Mouse (Mus musculus): ENCODE measurements around the gene Ryr1. TPM values are rescaled to one million over a fixed set of nuclear protein-coding genes. Genes with fewer than 3 reads are reported as not detected.
A peak's percentile ranks its signal among the peaks of the same experiment; 100 is the strongest.
"Not testable (repeated sequence)": the region's sequence is repeated elsewhere in the genome, so short reads cannot be mapped to it uniquely, and the experiment has no call there.

Gene Ryr1
- polyA plus RNA-seq, 1 experiment from 2014 or later: 0.30 TPM

GRCm38 (mm10) chr7:29076977-29077376 is 48.0 kb downstream of the Ryr1 start:
- Histone ChIP-seq H3K4me1 (ENCODE audit: control insufficient read depth, insufficient read depth, low read length) (no peaks in the 10 kb centered on the region), H3K36me3 (ENCODE audit: control insufficient read depth, insufficient read depth, low read length) (no peaks in the 10 kb centered on the region), H3K4me3 (ENCODE audit: low read depth, low read length) (no peak overlapping the region), H3K4me2 (replicated peaks; ENCODE audit: low read depth, low read length) (no peak overlapping the region), H3K27me3 (ENCODE audit: control insufficient read depth, insufficient read depth, low read length) (no peaks in the 10 kb centered on the region), H3K9ac (replicated peaks; ENCODE audit: low read depth, low read length) (no peak overlapping the region), H3K27ac (ENCODE audit: low read length) (no peak overlapping the region), H3K9me3 (ENCODE audit: control insufficient read depth, low read depth, low read length) (no peaks in the 10 kb centered on the region)
- no peak for ATAC-seq (ENCODE audit: insufficient number of reproducible peaks, insufficient read depth, low FRiP score, low read depth)
- 71% methylated on average over 9 of the region's 9 CpGs for WGBS

DNA sequence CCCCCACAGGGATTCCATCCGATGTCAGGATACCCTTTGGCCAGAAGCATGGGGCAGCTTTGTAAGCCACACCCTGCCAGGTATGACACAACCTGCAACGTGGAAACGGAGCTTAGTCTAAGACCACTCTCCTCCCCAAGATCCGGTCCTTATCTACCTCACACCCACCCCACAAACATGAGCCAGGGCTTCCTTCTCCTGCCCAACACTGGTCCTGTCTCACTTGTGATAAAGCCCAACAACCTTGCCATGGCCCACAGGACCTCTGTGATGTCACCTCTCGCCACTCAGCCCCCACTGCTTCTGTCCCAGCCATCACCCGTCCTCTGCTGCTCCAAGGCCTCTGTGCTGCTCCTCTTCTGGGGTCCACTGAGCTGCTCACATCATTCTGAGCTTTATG is 49.8 kb downstream of the Ryr1 start:
- no peak for ATAC-seq (ENCODE audit: insufficient number of reproducible peaks, insufficient read depth, low FRiP score, low read depth)
- Histone ChIP-seq H3K4me1 (ENCODE audit: control insufficient read depth, insufficient read depth, low read length) (peaks cover 5% of the 10 kb centered on the region; the same call in 1 of the 2 replicates), H3K27ac (ENCODE audit: low read length) (no peak overlapping the region), H3K36me3 (ENCODE audit: control insufficient read depth, insufficient read depth, low read length) (no peaks in the 10 kb centered on the region), H3K4me3 (ENCODE audit: low read depth, low read length) (no peak overlapping the region), H3K4me2 (replicated peaks; ENCODE audit: low read depth, low read length) (no peak overlapping the region), H3K27me3 (ENCODE audit: control insufficient read depth, insufficient read depth, low read length) (peaks cover 8% of the 10 kb centered on the region; the same call in 1 of the 2 replicates), H3K9me3 (ENCODE audit: control insufficient read depth, low read depth, low read length) (no peaks in the 10 kb centered on the region), H3K9ac (replicated peaks; ENCODE audit: low read depth, low read length) (no peak overlapping the region)
- WGBS: 70% methylated on average over 6 of the region's 6 CpGs

- Histone ChIP-seq H3K9me3 (ENCODE audit: control insufficient read depth, low read depth, low read length) (no peaks in the 10 kb centered on the region), H3K36me3 (ENCODE audit: control insufficient read depth, insufficient read depth, low read length) (no peaks in the 10 kb centered on the region), H3K27ac (ENCODE audit: low read length) (no peak overlapping the region), H3K27me3 (ENCODE audit: control insufficient read depth, insufficient read depth, low read length) (peaks cover 8% of the 10 kb centered on the region; the same call in 1 of the 2 replicates), H3K4me1 (ENCODE audit: control insufficient read depth, insufficient read depth, low read length) (peaks cover 5% of the 10 kb centered on the region; the same call in 1 of the 2 replicates), H3K4me2 (replicated peaks; ENCODE audit: low read depth, low read length) (no peak overlapping the region), H3K9ac (replicated peaks; ENCODE audit: low read depth, low read length) (no peak overlapping the region), H3K4me3 (ENCODE audit: low read depth, low read length) (no peak overlapping the region)
- no peak for ATAC-seq (ENCODE audit: insufficient number of reproducible peaks, insufficient read depth, low FRiP score, low read depth)
- 47% methylated on average over 11 of the region's 11 CpGs for WGBS
Measured at GRCm38 (mm10) chr7:29072689-29073088, 52.3 kb downstream of the Ryr1 start.

DNA sequence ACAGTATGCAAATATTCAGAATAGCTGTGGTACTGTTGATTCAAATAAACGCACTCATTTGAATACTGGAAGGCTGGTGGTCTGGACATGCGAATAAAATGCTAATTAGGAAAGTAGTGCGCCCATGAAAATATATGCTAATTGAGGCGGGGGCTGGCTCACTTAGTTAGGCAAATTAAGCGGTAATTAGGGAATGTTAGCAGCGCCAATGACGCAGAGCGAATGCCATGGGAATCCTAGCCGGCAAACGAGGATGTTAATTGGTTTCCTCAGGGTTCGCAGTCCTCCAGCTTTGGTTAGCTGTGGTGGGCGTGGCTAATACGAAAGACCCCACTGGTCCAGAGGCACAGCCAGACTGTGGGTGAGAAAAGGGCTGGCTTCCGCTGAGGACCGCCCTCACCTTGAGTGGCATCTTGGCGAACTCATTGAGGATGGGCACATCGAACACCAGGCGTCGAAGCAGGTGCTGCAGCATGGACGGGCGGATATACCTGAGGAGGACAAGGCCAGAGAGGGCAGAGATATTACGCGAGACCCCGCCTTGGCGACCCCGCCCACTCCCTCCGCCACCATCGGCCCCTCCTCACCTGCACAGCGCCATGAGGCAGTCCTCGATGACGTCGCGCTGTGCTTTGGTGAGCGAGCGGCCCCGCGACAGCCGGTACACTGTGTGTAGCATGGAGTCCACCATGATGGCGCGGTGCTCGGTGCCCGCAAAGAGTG is 53.6 kb downstream of the Ryr1 start:
- peaks cover 8% of the 10 kb centered on the region; the same call in 1 of the 2 replicates for H3K27me3 ChIP-seq (ENCODE audit: control insufficient read depth, insufficient read depth, low read length)
- ATAC-seq (ENCODE audit: insufficient number of reproducible peaks, insufficient read depth, low FRiP score, low read depth): peak; percentile 69
- WGBS: 8% methylated on average over 42 of the region's 42 CpGs
- peak overlapping the region; percentile 51 for H3K4me2 ChIP-seq (replicated peaks; ENCODE audit: low read depth, low read length)
- no peaks in the 10 kb centered on the region for H3K9me3 ChIP-seq (ENCODE audit: control insufficient read depth, low read depth, low read length)
- H3K36me3 ChIP-seq (ENCODE audit: control insufficient read depth, insufficient read depth, low read length): no peaks in the 10 kb centered on the region
- H3K27ac ChIP-seq (ENCODE audit: low read length): no peak overlapping the region
- peaks cover 5% of the 10 kb centered on the region; the same call in 1 of the 2 replicates for H3K4me1 ChIP-seq (ENCODE audit: control insufficient read depth, insufficient read depth, low read length)
- H3K4me3 ChIP-seq (ENCODE audit: low read depth, low read length): peak overlapping the region; percentile 22
- no peak overlapping the region for H3K9ac ChIP-seq (replicated peaks; ENCODE audit: low read depth, low read length)

DNA sequence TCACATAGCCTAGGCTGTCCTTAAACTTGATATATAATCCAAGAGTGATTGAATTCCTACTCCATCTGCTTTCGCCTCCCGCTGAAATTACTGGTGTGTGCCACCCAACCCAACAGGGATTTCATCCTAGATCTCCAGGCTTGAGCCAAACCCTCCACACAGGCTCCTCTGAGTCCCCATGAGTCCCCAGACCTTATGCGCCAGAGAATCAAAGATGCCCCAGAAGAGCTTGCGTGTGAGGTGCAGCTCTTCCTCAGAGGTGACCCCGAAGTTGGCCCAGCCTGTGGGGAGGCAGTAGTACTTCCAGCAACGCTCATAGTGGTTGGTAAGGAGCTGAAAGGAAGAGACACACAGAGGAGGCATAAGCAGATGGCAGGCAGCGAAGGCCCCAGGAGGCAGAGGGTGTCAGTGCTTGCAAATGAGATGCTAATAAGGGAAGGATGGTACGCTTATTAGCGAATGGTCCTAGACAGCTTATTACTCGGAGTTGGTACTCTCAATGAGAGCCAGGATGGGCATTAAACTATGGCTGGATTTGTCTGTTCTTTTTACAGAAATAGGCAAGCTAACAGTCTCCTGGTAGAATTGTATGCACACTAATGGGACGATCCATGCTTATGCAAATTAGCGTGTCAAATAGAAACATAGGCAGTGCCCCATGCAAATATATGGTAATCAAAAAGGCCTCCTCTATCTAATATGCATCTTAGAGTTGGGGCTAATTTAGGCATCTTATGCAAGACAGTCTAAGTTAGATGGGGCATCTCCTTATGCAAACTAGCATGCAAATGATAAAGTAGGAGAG is 54.4 kb downstream of the Ryr1 start:
- H3K4me2 ChIP-seq (replicated peaks; ENCODE audit: low read depth, low read length): no peak overlapping the region

GRCm38 (mm10) chr7:29067758-29068157 is 57.2 kb downstream of the Ryr1 start:
- Histone ChIP-seq H3K9me3 (ENCODE audit: control insufficient read depth, low read depth, low read length) (no peaks in the 10 kb centered on the region), H3K36me3 (ENCODE audit: control insufficient read depth, insufficient read depth, low read length) (no peaks in the 10 kb centered on the region), H3K9ac (replicated peaks; ENCODE audit: low read depth, low read length) (no peak overlapping the region), H3K4me1 (ENCODE audit: control insufficient read depth, insufficient read depth, low read length) (peaks cover 5% of the 10 kb centered on the region; the same call in 1 of the 2 replicates), H3K27me3 (ENCODE audit: control insufficient read depth, insufficient read depth, low read length) (peaks cover 8% of the 10 kb centered on the region; the same call in 1 of the 2 replicates), H3K27ac (ENCODE audit: low read length) (no peak overlapping the region), H3K4me3 (ENCODE audit: low read depth, low read length) (no peak overlapping the region), H3K4me2 (replicated peaks; ENCODE audit: low read depth, low read length) (0 out of 2 replicates have a peak overlapping the region, but pooled peaks have one; percentile 3)
- no peak for ATAC-seq (ENCODE audit: insufficient number of reproducible peaks, insufficient read depth, low FRiP score, low read depth)
- 7% methylated on average over 15 of the region's 15 CpGs for whole genome bisulfite sequencing

More for the DNA sequence above, 54.4 kb downstream of the Ryr1 start:
- H3K4me3 ChIP-seq (ENCODE audit: low read depth, low read length): no peak overlapping the region
- no peak overlapping the region for H3K27ac ChIP-seq (ENCODE audit: low read length)
- peaks cover 5% of the 10 kb centered on the region; the same call in 1 of the 2 replicates for H3K4me1 ChIP-seq (ENCODE audit: control insufficient read depth, insufficient read depth, low read length)
- H3K27me3 ChIP-seq (ENCODE audit: control insufficient read depth, insufficient read depth, low read length): peaks cover 8% of the 10 kb centered on the region; the same call in 1 of the 2 replicates
- no peaks in the 10 kb centered on the region for H3K36me3 ChIP-seq (ENCODE audit: control insufficient read depth, insufficient read depth, low read length)
- no peak for ATAC-seq (ENCODE audit: insufficient number of reproducible peaks, insufficient read depth, low FRiP score, low read depth)
- no peaks in the 10 kb centered on the region for H3K9me3 ChIP-seq (ENCODE audit: control insufficient read depth, low read depth, low read length)
- H3K9ac ChIP-seq (replicated peaks; ENCODE audit: low read depth, low read length): no peak overlapping the region
- WGBS: 77% methylated on average over 12 of the region's 12 CpGs

DNA sequence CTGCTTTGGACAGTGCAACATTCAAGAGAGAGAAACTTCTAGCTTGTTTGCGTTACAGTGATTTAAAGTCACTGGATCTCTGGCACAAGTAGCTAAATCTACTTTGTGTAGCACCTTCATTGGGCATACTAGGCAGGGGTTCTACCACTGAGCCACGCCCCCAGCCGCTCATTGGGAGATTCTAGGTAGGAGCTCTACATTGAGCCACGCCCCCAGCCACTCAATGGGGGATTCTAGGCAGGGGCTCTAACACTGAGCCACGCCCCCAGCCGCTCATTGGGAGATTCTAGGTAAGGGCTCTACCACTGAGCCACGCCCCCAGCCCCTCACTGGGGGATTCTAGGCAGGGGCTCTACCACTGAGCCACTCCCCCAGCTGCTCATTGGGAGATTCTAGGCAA is 61.5 kb downstream of the Ryr1 start:
- not testable (repeated sequence) for ATAC-seq (ENCODE audit: insufficient number of reproducible peaks, insufficient read depth, low FRiP score, low read depth); H3K27me3 ChIP-seq (ENCODE audit: control insufficient read depth, insufficient read depth, low read length); H3K4me2 ChIP-seq (replicated peaks; ENCODE audit: low read depth, low read length); H3K36me3 ChIP-seq (ENCODE audit: control insufficient read depth, insufficient read depth, low read length); H3K27ac ChIP-seq (ENCODE audit: low read length); H3K9me3 ChIP-seq (ENCODE audit: control insufficient read depth, low read depth, low read length); H3K4me1 ChIP-seq (ENCODE audit: control insufficient read depth, insufficient read depth, low read length); H3K4me3 ChIP-seq (ENCODE audit: low read depth, low read length); H3K9ac ChIP-seq (replicated peaks; ENCODE audit: low read depth, low read length)
- 53% methylated on average over 7 of the region's 7 CpGs for WGBS

DNA sequence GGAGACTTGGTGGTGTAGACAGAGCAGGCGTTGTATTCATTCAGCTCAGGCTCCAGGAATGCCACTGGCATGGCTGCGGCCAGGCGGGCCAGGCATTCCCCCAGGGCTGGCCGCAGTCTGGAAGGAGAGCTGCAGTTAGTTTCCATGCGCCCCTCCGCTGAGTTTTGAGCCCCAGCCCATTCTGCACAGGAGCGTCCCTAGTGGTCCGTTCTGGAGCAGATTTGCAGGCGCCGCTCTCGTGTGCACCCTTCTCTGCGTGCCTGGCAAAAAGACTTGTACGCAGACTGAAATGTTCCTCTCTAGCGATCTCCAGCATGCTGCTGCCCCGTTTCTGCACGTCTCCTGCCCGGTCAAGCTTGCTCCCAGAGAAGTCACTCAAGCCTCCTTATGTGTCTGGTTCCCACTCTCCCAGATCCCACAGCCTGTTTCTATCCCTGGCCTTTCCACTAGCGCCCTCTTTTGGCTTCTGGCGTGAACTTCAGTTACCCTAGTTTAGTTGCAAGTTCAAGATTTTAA is 63.4 kb downstream of the Ryr1 start:
- Histone ChIP-seq H3K4me3 (ENCODE audit: low read depth, low read length) (no peak overlapping the region), H3K4me2 (replicated peaks; ENCODE audit: low read depth, low read length) (0 out of 2 replicates have a peak overlapping the region, but pooled peaks have one; percentile 23), H3K36me3 (ENCODE audit: control insufficient read depth, insufficient read depth, low read length) (no peaks in the 10 kb centered on the region), H3K4me1 (ENCODE audit: control insufficient read depth, insufficient read depth, low read length) (no peaks in the 10 kb centered on the region), H3K9ac (replicated peaks; ENCODE audit: low read depth, low read length) (no peak overlapping the region), H3K27ac (ENCODE audit: low read length) (no peak overlapping the region), H3K27me3 (ENCODE audit: control insufficient read depth, insufficient read depth, low read length) (no peaks in the 10 kb centered on the region), H3K9me3 (ENCODE audit: control insufficient read depth, low read depth, low read length) (no peaks in the 10 kb centered on the region)
- ATAC-seq (ENCODE audit: insufficient number of reproducible peaks, insufficient read depth, low FRiP score, low read depth): no peak
- WGBS: 9% methylated on average over 19 of the region's 19 CpGs

Measured in stomach, embryonic 14.5 days (tissue).